Mouse (Mus musculus) kidney, adult 2 months (tissue): ENCODE measurements around the gene Mlh1.

Source experiments
- CTCF ChIP-seq: fragments of 200-500 bp; conservative IDR thresholded peaks from 2 replicates; pipeline ENCODE4 v1.5.1; 2011; ENCODE audit warnings: low read depth, mild to moderate bottlenecking, control low read depth, low read length, moderate library complexity, mixed read lengths; ENCODE audit not compliant: insufficient read depth, insufficient read length
- POLR2A ChIP-seq: fragments of 200-500 bp; IDR thresholded peaks from one replicate; pipeline ENCODE4 v1.6.1; 2011; ENCODE audit warnings: low read depth, low read length, control low read depth

DNA sequence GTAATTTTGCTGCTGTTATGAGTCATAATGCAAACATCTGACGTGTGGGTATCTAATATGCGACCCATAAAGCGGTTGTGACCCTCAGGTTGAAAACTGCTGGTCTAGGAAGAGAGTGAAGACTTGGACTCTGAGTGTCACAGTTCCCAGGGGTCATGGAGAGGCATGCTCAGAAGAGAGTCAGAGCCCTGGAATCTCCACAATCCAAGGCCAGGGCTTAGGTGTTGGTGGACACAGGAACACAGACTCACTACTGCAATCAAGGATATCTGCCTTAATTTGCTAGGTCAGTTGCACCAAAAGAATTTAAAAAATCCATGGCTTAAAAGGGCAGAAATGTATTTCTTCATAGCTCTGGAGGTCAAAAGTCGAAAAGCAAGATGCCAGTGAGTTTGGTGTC is 21.6 kb upstream of the Mlh1 start:
- no peak for TF ChIP-seq CTCF
- TF ChIP-seq POLR2A = no peak
